In genomic region chr11:24133484-24133883, GRCm38 (mm10) we compare ENCODE assay signal across 28 mouse cellular contexts. TPM values are rescaled to one million over a fixed set of nuclear protein-coding genes. Genes with fewer than 3 reads are reported as not detected.
A peak's percentile ranks its signal among the peaks of the same experiment; 100 is the strongest.
DNase-seq lines count a peak whose midpoint lies in the region; ATAC-seq and TF ChIP-seq lines count a peak whose summit lies in the region.
"Had no signal": no experiment of that assay in that cellular context is flagged by ENCODE, and none has a peak within 500 bp of the region (broad histone marks: within the 10 kb centered on the region; RNA-seq: fewer than 3 reads in every experiment).

No protein-coding gene starts in this region.

- peak in 1 of 2 experiments; percentile 35; a peak in 1 of 4 replicates for TF ChIP-seq EP300 in MEL (IDR thresholded peaks at IDR 0.05; ENCODE audit: low read depth in 1 of 2, low read length in 2 of 2)

- DNase-seq in forebrain, embryonic 14.5 days (ENCODE audit: low spot score) = no peak
- no peak for DNase-seq in hindbrain, postnatal 0 days (ENCODE audit: low spot score)
- no peak for DNase-seq in MEL (ENCODE audit: low read depth, low spot score)
- DNase-seq in retina, embryonic 14.5 days (ENCODE audit: low spot score) = peak; percentile 16
- DNase-seq in right cerebral cortex, postnatal 14 days = no peak
- DNase-seq: adrenal gland, postnatal 25 days; cerebellum, adult 9-10 months; gastrocnemius, postnatal 10 days; heart, postnatal 4 days; kidney, adult 2 months; kidney, postnatal 10 days; left cerebral cortex, postnatal 4 days; right cerebral cortex, postnatal 25 days; thymus, adult 18-20 months; thymus, postnatal 36 days had no signal

- no peak overlapping the region for H3K9ac ChIP-seq in forebrain, embryonic 13.5 days
- no peak overlapping the region for H3K9ac ChIP-seq in forebrain, embryonic 14.5 days (ENCODE audit: low read length)
- no peak overlapping the region for H3K9ac ChIP-seq in hindbrain, embryonic 16.5 days (ENCODE audit: low read depth, low read length)
- no peak overlapping the region for H3K9ac ChIP-seq in hindbrain, postnatal 0 days (replicated peaks; ENCODE audit: low read length)
- peak overlapping the region; percentile 37 for H3K9ac ChIP-seq in MEL (ENCODE audit: control insufficient read depth, low read depth, low read length, poor library complexity, severe bottlenecking)
- H3K9ac ChIP-seq: forebrain, embryonic 15.5 days; heart, embryonic 12.5 days; limb, embryonic 15.5 days; midbrain, embryonic 15.5 days; neural tube, embryonic 12.5 days had no signal

- H3K27ac ChIP-seq in forebrain, embryonic 13.5 days = 0 out of 2 replicates have a peak overlapping the region, but pooled peaks have one; percentile 40
- no peak overlapping the region for H3K27ac ChIP-seq in forebrain, embryonic 14.5 days (ENCODE audit: low read depth, low read length)
- no peak overlapping the region for H3K27ac ChIP-seq in hindbrain, embryonic 16.5 days (ENCODE audit: low read depth, low read length)
- H3K27ac ChIP-seq in hindbrain, postnatal 0 days = no peak overlapping the region
- H3K27ac ChIP-seq in MEL (ENCODE audit: control insufficient read depth, low read depth, low read length) = peak overlapping the region; percentile 91
- H3K27ac ChIP-seq: forebrain, embryonic 15.5 days; limb, embryonic 15.5 days; macrophage; midbrain, embryonic 15.5 days; neural tube, embryonic 12.5 days had no signal

- no peak overlapping the region for H3K4me2 ChIP-seq in forebrain, embryonic 13.5 days
- no peak overlapping the region for H3K4me2 ChIP-seq in forebrain, embryonic 14.5 days (ENCODE audit: low read length)
- H3K4me2 ChIP-seq in hindbrain, embryonic 16.5 days (ENCODE audit: low read length) = no peak overlapping the region
- no peak overlapping the region for H3K4me2 ChIP-seq in hindbrain, postnatal 0 days (ENCODE audit: low read depth, low read length)
- H3K4me2 ChIP-seq: forebrain, embryonic 15.5 days; heart, embryonic 12.5 days; limb, embryonic 15.5 days; midbrain, embryonic 15.5 days; neural tube, embryonic 12.5 days had no signal

- no peak for TF ChIP-seq CTCF in hindbrain, postnatal 0 days (IDR thresholded peaks at IDR 0.05; ENCODE audit: low read depth)
- TF ChIP-seq CTCF in MEL (IDR thresholded peaks at IDR 0.05 in 2 of 3, conservative IDR thresholded peaks at IDR 0.05 in 1 of 3; ENCODE audit: control insufficient read depth in 1 of 3, insufficient read depth in 1 of 3, low read depth in 2 of 3, low read length in 3 of 3, poor library complexity in 1 of 3, severe bottlenecking in 1 of 3) = no peak

- H3K9me3 ChIP-seq in forebrain, embryonic 13.5 days (replicated peaks) = no peaks in the 10 kb centered on the region
- no peaks in the 10 kb centered on the region for H3K9me3 ChIP-seq in forebrain, embryonic 14.5 days (replicated peaks; ENCODE audit: control insufficient read depth, low read length)
- H3K9me3 ChIP-seq in hindbrain, embryonic 16.5 days (ENCODE audit: control insufficient read depth, low read length) = no peaks in the 10 kb centered on the region
- H3K9me3 ChIP-seq in hindbrain, postnatal 0 days (ENCODE audit: low read length) = no peaks in the 10 kb centered on the region
- no peaks in the 10 kb centered on the region for H3K9me3 ChIP-seq in MEL (replicated peaks; ENCODE audit: insufficient read depth, low read length)
- H3K9me3 ChIP-seq: forebrain, embryonic 15.5 days; heart, embryonic 12.5 days; limb, embryonic 15.5 days; midbrain, embryonic 15.5 days; neural tube, embryonic 12.5 days had no signal

- peaks cover 57% of the 10 kb centered on the region for H3K4me1 ChIP-seq in forebrain, embryonic 13.5 days
- H3K4me1 ChIP-seq in forebrain, embryonic 14.5 days (ENCODE audit: control insufficient read depth, insufficient read depth, low read length) = peaks cover 4% of the 10 kb centered on the region; the same call in 1 of the 2 replicates
- H3K4me1 ChIP-seq in hindbrain, embryonic 16.5 days (ENCODE audit: control insufficient read depth, insufficient read depth, low read depth, low read length) = 0 out of 2 replicates have a peak, but pooled peaks cover 2% of the 10 kb centered on the region
- H3K4me1 ChIP-seq in hindbrain, postnatal 0 days (ENCODE audit: insufficient read depth, low read length) = peaks cover 4% of the 10 kb centered on the region; the same call in 1 of the 2 replicates
- peaks cover 78 to 90% of the 10 kb centered on the region in 2 experiments for H3K4me1 ChIP-seq in MEL (ENCODE audit: control insufficient read depth in 1 of 2, insufficient read depth in 2 of 2, low read length in 2 of 2)

- H3K79me2 ChIP-seq in MEL (ENCODE audit: control insufficient read depth, insufficient read depth, low read length, poor library complexity) = peaks cover 77% of the 10 kb centered on the region

- TF ChIP-seq POLR2A in MEL (IDR thresholded peaks at IDR 0.05; ENCODE audit: control insufficient read depth in 1 of 2, insufficient read depth in 1 of 2, low read depth in 1 of 2, low read length in 2 of 2, poor library complexity in 1 of 2) = 0 out of 4 replicates have a peak, but pooled peaks of 1 of the 2 experiments have one; percentile 2

- H3K36me3 ChIP-seq in forebrain, embryonic 13.5 days (ENCODE audit: poor library complexity, severe bottlenecking) = peaks cover 17% of the 10 kb centered on the region
- peaks cover 9% of the 10 kb centered on the region for H3K36me3 ChIP-seq in forebrain, embryonic 14.5 days (ENCODE audit: control insufficient read depth, insufficient read depth, low read length)
- H3K36me3 ChIP-seq in hindbrain, embryonic 16.5 days (ENCODE audit: control insufficient read depth, insufficient read depth, low read length) = no peaks in the 10 kb centered on the region
- H3K36me3 ChIP-seq in hindbrain, postnatal 0 days (ENCODE audit: insufficient read depth, low read length) = no peaks in the 10 kb centered on the region
- peaks cover 29 to 95% of the 10 kb centered on the region in 2 experiments for H3K36me3 ChIP-seq in MEL (ENCODE audit: control insufficient read depth in 1 of 2, insufficient read depth in 2 of 2, low read length in 2 of 2)
- H3K36me3 ChIP-seq: forebrain, embryonic 15.5 days; heart, embryonic 12.5 days; limb, embryonic 15.5 days; midbrain, embryonic 15.5 days had no signal

- 70% methylated on average over 3 of the region's 3 CpGs for WGBS in forebrain, embryonic 13.5 days
- WGBS in forebrain, embryonic 14.5 days = 66% methylated on average over 3 of the region's 3 CpGs
- 37% methylated on average over 3 of the region's 3 CpGs for WGBS in hindbrain, embryonic 16.5 days
- 52% methylated on average over 3 of the region's 3 CpGs for WGBS in hindbrain, postnatal 0 days

- no peaks in the 10 kb centered on the region for H3K27me3 ChIP-seq in forebrain, embryonic 13.5 days
- no peaks in the 10 kb centered on the region for H3K27me3 ChIP-seq in forebrain, embryonic 14.5 days (replicated peaks; ENCODE audit: control insufficient read depth, insufficient read depth, low read length)
- H3K27me3 ChIP-seq in hindbrain, embryonic 16.5 days (replicated peaks; ENCODE audit: control insufficient read depth, insufficient read depth, low read length) = no peaks in the 10 kb centered on the region
- H3K27me3 ChIP-seq in hindbrain, postnatal 0 days (ENCODE audit: insufficient read depth, low read length) = no peaks in the 10 kb centered on the region
- H3K27me3 ChIP-seq in MEL (ENCODE audit: control insufficient read depth in 1 of 2, insufficient read depth in 2 of 2, low read length in 2 of 2) = no peaks in the 10 kb centered on the region
- H3K27me3 ChIP-seq: forebrain, embryonic 15.5 days; heart, embryonic 12.5 days; limb, embryonic 15.5 days; midbrain, embryonic 15.5 days; neural tube, embryonic 12.5 days had no signal

- no peak overlapping the region for H3K4me3 ChIP-seq in forebrain, embryonic 13.5 days
- no peak overlapping the region for H3K4me3 ChIP-seq in forebrain, embryonic 14.5 days (ENCODE audit: low read depth, low read length)
- no peak overlapping the region for H3K4me3 ChIP-seq in hindbrain, embryonic 16.5 days (ENCODE audit: low read length)
- H3K4me3 ChIP-seq in hindbrain, postnatal 0 days (ENCODE audit: low read length) = no peak overlapping the region
- no peak overlapping the region for H3K4me3 ChIP-seq in MEL (ENCODE audit: control insufficient read depth in 1 of 2, insufficient read depth in 1 of 2, low read depth in 2 of 2, low read length in 2 of 2)
- H3K4me3 ChIP-seq: forebrain, embryonic 15.5 days; heart, embryonic 12.5 days; limb, embryonic 15.5 days; midbrain, embryonic 15.5 days; neural tube, embryonic 12.5 days had no signal

- no peak for ATAC-seq in forebrain, embryonic 13.5 days
- ATAC-seq in forebrain, embryonic 14.5 days = no peak
- peak; percentile 13; the same call in 1 of the 2 replicates for ATAC-seq in hindbrain, embryonic 16.5 days
- ATAC-seq in hindbrain, postnatal 0 days = no peak
- ATAC-seq: forebrain, embryonic 15.5 days; inflammation-experienced regulatory T-cells, adult 6 months; midbrain, embryonic 15.5 days had no signal

- no peak for TF ChIP-seq RAD21 in MEL (IDR thresholded peaks at IDR 0.05; ENCODE audit: low read depth, low read length)

TF ChIP-seq in MEL, 35 proteins besides CTCF, POLR2A, EP300 and RAD21 (continues in another document):
- TF ChIP-seq MXI1 (IDR thresholded peaks at IDR 0.05; ENCODE audit: low read depth, low read length) = no peak
- TF ChIP-seq POLR2AphosphoS2 (IDR thresholded peaks at IDR 0.05; ENCODE audit: low read length) = peak; percentile 35; the same call in 1 of the 2 replicates
- peak; percentile 49; the same call in 1 of the 2 replicates for TF ChIP-seq ETS1 (IDR thresholded peaks at IDR 0.05; ENCODE audit: low read depth, low read length)

RNA-seq across cellular contexts. Expression of gene Bcl11a, which starts 55.6 kb away (rescaled TPM):
- polyA plus RNA-seq in forebrain, embryonic 13.5 days (2015; fragmentation: Nextera tagmentation; extraction: Ambion mirVana) = 159 and 161 TPM in 2 replicates
- polyA plus RNA-seq in forebrain, embryonic 14.5 days (2014; fragmentation: Nextera tagmentation; extraction: Ambion mirVana) = 148 and 174 TPM in 2 replicates
- polyA plus RNA-seq in hindbrain, embryonic 16.5 days (2015; fragmentation: Nextera tagmentation; extraction: Ambion mirVana) = 97.9 and 105 TPM in 2 replicates
- total RNA-seq in hindbrain, postnatal 0 days (2014; rRNA removed) = 32.2 and 32.3 TPM in 2 replicates
- polyA plus RNA-seq in hindbrain, postnatal 0 days (2015; fragmentation: Nextera tagmentation; extraction: Ambion mirVana) = 69.8 and 73.5 TPM in 2 replicates
- total RNA-seq in MEL (2012; rRNA removed) = 37.0 and 43.8 TPM in 2 replicates
- 100 to 1,000 TPM in 1 of 2 experiments, 10 to 100 TPM in 1; 83.8 to 112 TPM for polyA plus RNA-seq in MEL (2012; ENCODE audit: insufficient read depth in 1 of 2, insufficient read length in 2 of 2, low read depth in 1 of 2, low replicate concordance in 2 of 2, missing spikeins in 1 of 2)

RNA-seq across cellular contexts. Expression of gene A830031A19Rik, which starts 58.6 kb away (rescaled TPM):
- polyA plus RNA-seq in forebrain, embryonic 13.5 days (2015; fragmentation: Nextera tagmentation; extraction: Ambion mirVana) = not detected in 2 replicates
- polyA plus RNA-seq in forebrain, embryonic 14.5 days (2014; fragmentation: Nextera tagmentation; extraction: Ambion mirVana) = 0.32 and 0.41 TPM in 2 replicates
- 0.21 TPM in 1 of 2 replicates, not detected in the other for polyA plus RNA-seq in hindbrain, embryonic 16.5 days (2015; fragmentation: Nextera tagmentation; extraction: Ambion mirVana)
- total RNA-seq in hindbrain, postnatal 0 days (2014; rRNA removed) = not detected in 2 replicates
- polyA plus RNA-seq in hindbrain, postnatal 0 days (2015; fragmentation: Nextera tagmentation; extraction: Ambion mirVana) = not detected in 2 replicates
- not detected in 2 replicates for total RNA-seq in MEL (2012; rRNA removed)
- not detected for polyA plus RNA-seq in MEL (2012; ENCODE audit: insufficient read depth in 1 of 2, insufficient read length in 2 of 2, low read depth in 1 of 2, low replicate concordance in 2 of 2, missing spikeins in 1 of 2)
- total RNA-seq: adrenal gland, postnatal 25 days; gastrocnemius, postnatal 10 days; granulocyte monocyte progenitor cell, adult 5-6 weeks; heart, postnatal 4 days had no signal
- polyA plus RNA-seq: embryonic facial prominence, embryonic 14.5 days; forebrain, embryonic 15.5 days; heart, embryonic 12.5 days; inflammation-experienced regulatory T-cells, adult 6 months; kidney, adult 2 months; lung, embryonic 16.5 days; macrophage; neural tube, embryonic 12.5 days; stomach, embryonic 16.5 days had no signal

Comparison
In these comparisons a context has a peak if more than half of its experiments do, and no peak if none do; other contexts are left out.
1. H3K27ac ChIP-seq: peak in forebrain, embryonic 13.5 days (single experiment) and MEL (single experiment); none in forebrain, embryonic 14.5 days (single experiment), hindbrain, embryonic 16.5 days (single experiment) and hindbrain, postnatal 0 days (single experiment).